Comparison of ENCODE assay signal across 9 mouse cellular contexts in genomic region chr2:76115696-76116095, GRCm38 (mm10).
DNase-seq lines count a peak whose midpoint lies in the region; ATAC-seq and TF ChIP-seq lines count a peak whose summit lies in the region.
"Had no signal": no experiment of that assay in that cellular context is flagged by ENCODE, and none has a peak within 500 bp of the region (broad histone marks: within the 10 kb centered on the region; RNA-seq: fewer than 3 reads in every experiment).

No protein-coding gene starts in this region.

- ATAC-seq in midbrain, embryonic 14.5 days (ENCODE audit: low FRiP score, low TSS enrichment): no peak
- ATAC-seq in midbrain, embryonic 16.5 days: no peak

- peak; percentile 90 for DNase-seq in embryo, embryonic 10.5 days (ENCODE audit: low spot score)
- DNase-seq in embryo, embryonic 10 days (ENCODE audit: low spot score): no peak
- peak; percentile 88 for DNase-seq in midbrain, embryonic 14.5 days
- DNase-seq in brain, embryonic 18.5 days (ENCODE audit: low read depth, low spot score): peak; percentile 30
- DNase-seq in heart, postnatal 36 days: peak; percentile 54 to 67
- peak; percentile 43 for DNase-seq in lung, adult 2 months
- DNase-seq in thymus, postnatal 0 days (ENCODE audit: low spot score): peak; percentile 63

- H3K9me3 ChIP-seq in midbrain, embryonic 14.5 days (ENCODE audit: control insufficient read depth, low read length): no peaks in the 10 kb centered on the region
- H3K9me3 ChIP-seq in midbrain, embryonic 16.5 days (replicated peaks; ENCODE audit: control insufficient read depth, low read length, poor library complexity, severe bottlenecking): no peaks in the 10 kb centered on the region
- H3K9me3 ChIP-seq: neural tube, embryonic 12.5 days had no signal

- no peak overlapping the region for H3K4me2 ChIP-seq in midbrain, embryonic 14.5 days (ENCODE audit: low read length)
- H3K4me2 ChIP-seq in midbrain, embryonic 16.5 days (ENCODE audit: low read length): no peak overlapping the region
- H3K4me2 ChIP-seq: neural tube, embryonic 12.5 days had no signal

- WGBS in midbrain, embryonic 14.5 days: 26% methylated on average over 1 of the region's 1 CpGs
- WGBS in midbrain, embryonic 16.5 days: 13% methylated on average over 1 of the region's 1 CpGs
- 59% methylated on average over 1 of the region's 1 CpGs for WGBS in lung, adult 2 months

- no peaks in the 10 kb centered on the region for H3K36me3 ChIP-seq in midbrain, embryonic 14.5 days (ENCODE audit: control insufficient read depth, insufficient read depth, low read length)
- no peaks in the 10 kb centered on the region for H3K36me3 ChIP-seq in midbrain, embryonic 16.5 days (ENCODE audit: control insufficient read depth, insufficient read depth, low read length)
- H3K36me3 ChIP-seq: neural tube, embryonic 12.5 days had no signal

- intact Hi-C loops in heart, postnatal 36 days (cut with DNase I): no loop called here

- no peak overlapping the region for H3K9ac ChIP-seq in midbrain, embryonic 14.5 days (replicated peaks; ENCODE audit: low read length)
- no peak overlapping the region for H3K9ac ChIP-seq in midbrain, embryonic 16.5 days (ENCODE audit: low read depth, low read length)
- H3K9ac ChIP-seq: neural tube, embryonic 12.5 days had no signal

- no peak overlapping the region for H3K27ac ChIP-seq in midbrain, embryonic 14.5 days (replicated peaks; ENCODE audit: low read depth, low read length)
- H3K27ac ChIP-seq in midbrain, embryonic 16.5 days (ENCODE audit: low read length): no peak overlapping the region
- H3K27ac ChIP-seq: neural tube, embryonic 12.5 days had no signal

- no peak overlapping the region for H3K4me3 ChIP-seq in midbrain, embryonic 14.5 days (replicated peaks; ENCODE audit: low read depth, low read length)
- H3K4me3 ChIP-seq in midbrain, embryonic 16.5 days (ENCODE audit: low read depth, low read length): no peak overlapping the region
- no peak overlapping the region for H3K4me3 ChIP-seq in lung, adult 2 months (replicated peaks; ENCODE audit: extremely low read depth, low read depth, low read length)
- H3K4me3 ChIP-seq: neural tube, embryonic 12.5 days had no signal

- H3K27me3 ChIP-seq in midbrain, embryonic 14.5 days (ENCODE audit: control insufficient read depth, insufficient read depth, low read length): no peaks in the 10 kb centered on the region
- no peaks in the 10 kb centered on the region for H3K27me3 ChIP-seq in midbrain, embryonic 16.5 days (ENCODE audit: control insufficient read depth, insufficient read depth, low read depth, low read length)
- H3K27me3 ChIP-seq: neural tube, embryonic 12.5 days had no signal

- no peak for TF ChIP-seq POLR2A in lung, adult 2 months (IDR thresholded peaks at IDR 0.05; ENCODE audit: borderline replicate concordance, extremely low read depth, low read depth, low read length)

- TF ChIP-seq CTCF in lung, adult 2 months (IDR thresholded peaks at IDR 0.05; ENCODE audit: insufficient read depth, low read length): 0 out of 2 replicates have a peak, but pooled peaks have one; percentile 7

- no peaks in the 10 kb centered on the region for H3K4me1 ChIP-seq in midbrain, embryonic 14.5 days (ENCODE audit: control insufficient read depth, insufficient read depth, low read length)
- no peaks in the 10 kb centered on the region for H3K4me1 ChIP-seq in midbrain, embryonic 16.5 days (ENCODE audit: control insufficient read depth, insufficient read depth, low read length)
- H3K4me1 ChIP-seq in lung, adult 2 months (ENCODE audit: control insufficient read depth, insufficient read depth, low read length): no peaks in the 10 kb centered on the region
- H3K4me1 ChIP-seq: neural tube, embryonic 12.5 days had no signal
